Mouse (Mus musculus) bone marrow macrophage, adult 2 months (primary cell): ENCODE data around the gene Rad9b.

Source experiments
- CTCF ChIP-seq: IDR thresholded peaks from 2 replicates; pipeline ENCODE4 v1.5.1; 2012; ENCODE audit warnings: low read depth, mild to moderate bottlenecking, low read length, moderate library complexity
- POLR2A ChIP-seq: IDR thresholded peaks from 2 replicates; pipeline ENCODE4 v1.6.1; 2012; ENCODE audit warnings: mild to moderate bottlenecking, low read depth, low read length, borderline replicate concordance

- no peak for TF ChIP-seq CTCF
- no peak for TF ChIP-seq POLR2A
Measured at GRCm38 (mm10) chr5:122274785-122275184, 79.2 kb downstream of the Rad9b start.
